Mouse (Mus musculus) heart, adult 2 months (tissue): ENCODE data around the gene Pex6. TPM values are rescaled to one million over a fixed set of nuclear protein-coding genes. Genes with fewer than 3 reads are reported as not detected.
A peak's percentile ranks its signal among the peaks of the same experiment; 100 is the strongest.

Experiments used
- DNase-seq, 2 experiments: peaks; one replicate each; pipeline ENCODE4 v3.0.0; 2021
- H3K27ac ChIP-seq: fragments of 200-600 bp; 2 replicates; pipeline ENCODE4 v1.8.1; 2022
- H3K27me3 ChIP-seq: fragments of 200-500 bp; 2 replicates; pipeline ENCODE4 v1.6.1; 2012; ENCODE audit warnings: mild to moderate bottlenecking, low read length, inconsistent platforms, mixed read lengths; ENCODE audit not compliant: control insufficient read depth, insufficient read depth
- H3K36me3 ChIP-seq: fragments of 200-500 bp; 2 replicates; pipeline ENCODE4 v1.6.1; 2012; ENCODE audit warnings: low read length, inconsistent platforms; ENCODE audit not compliant: control insufficient read depth, insufficient read depth
- H3K4me1 ChIP-seq: fragments of 200-500 bp; 2 replicates; pipeline ENCODE4 v1.6.1; 2011; ENCODE audit warnings: low read length; ENCODE audit not compliant: control insufficient read depth, insufficient read depth
- H3K4me3 ChIP-seq: fragments of 200-600 bp; 2 replicates; pipeline ENCODE4 v1.8.1; 2022
- H3K79me2 ChIP-seq: fragments of 200-500 bp; replicated peaks from 2 replicates; pipeline ENCODE4 v1.6.1; 2012; ENCODE audit warnings: mild to moderate bottlenecking, inconsistent platforms, low read length, moderate library complexity, mixed read lengths; ENCODE audit not compliant: control insufficient read depth, insufficient read depth
- H3K9ac ChIP-seq: fragments of 200-500 bp; 2 replicates; pipeline ENCODE4 v1.6.1; 2012; ENCODE audit warnings: low read depth, mild to moderate bottlenecking, control low read depth, inconsistent platforms, low read length, mixed read lengths
- CTCF ChIP-seq: fragments of 200-600 bp; IDR thresholded peaks from 2 replicates; pipeline ENCODE4 v1.8.1; 2022; ENCODE audit warnings: antibody characterized with exemption, mild to moderate bottlenecking, moderate library complexity
- EP300 ChIP-seq: fragments of 200-500 bp; IDR thresholded peaks from 2 replicates; pipeline ENCODE4 v1.6.1; 2011; ENCODE audit warnings: low read depth, low read length, control low read depth; ENCODE audit not compliant: insufficient read depth
- POLR2A ChIP-seq: fragments of 200-500 bp; IDR thresholded peaks from 2 replicates; pipeline ENCODE4 v1.6.1; 2011; ENCODE audit warnings: mild to moderate bottlenecking, low read depth, low read length, control low read depth; ENCODE audit not compliant: insufficient read depth
- WGBS: fragments of 180-500 bp; shearing (Covaris S2); methylation state at CpG from one replicate; pipeline ENCODE4 v1.1.7; 2018; 5-methylcytosine and 5-hydroxymethylcytosine counted together
- intact Hi-C: fragments of 180-260 bp; cut with DNase I; formaldehyde crosslinking; loops from one replicate; pipeline ENCODE4 v1.15.1; 2025
- long read RNA-seq: library from polyadenylated mRNA; stranded (forward); transcript quantifications from one replicate; pipeline ENCODE4 v2.0.0, GENCODE M21; 2021
- polyA plus RNA-seq: library from polyadenylated mRNA; depleted of rRNA; stranded (reverse); fragments of >200 nt; gene quantifications from 2 replicates; pipeline ENCODE4 v1.2.3, GENCODE M21; 2012; rRNA removed
- total RNA-seq, 2 experiments: library from RNA; stranded (reverse); gene quantifications; 2 replicates each; pipeline ENCODE4 v1.2.3; 2021

The Pex6 gene
- total RNA-seq (10 to 100 TPM; 33.4 to 36.5 TPM), polyA plus RNA-seq (33.7 and 34.1 TPM in 2 replicates)
- long read RNA-seq, transcript Pex6-201 (17 exons, 3,200 nt): major isoform, 67 of 78 reads
- long read RNA-seq, partial matches to known transcripts: 2 of 78 reads
- long read RNA-seq, other reads (novel, unspliced or antisense): 8 of 78 reads

DNA sequence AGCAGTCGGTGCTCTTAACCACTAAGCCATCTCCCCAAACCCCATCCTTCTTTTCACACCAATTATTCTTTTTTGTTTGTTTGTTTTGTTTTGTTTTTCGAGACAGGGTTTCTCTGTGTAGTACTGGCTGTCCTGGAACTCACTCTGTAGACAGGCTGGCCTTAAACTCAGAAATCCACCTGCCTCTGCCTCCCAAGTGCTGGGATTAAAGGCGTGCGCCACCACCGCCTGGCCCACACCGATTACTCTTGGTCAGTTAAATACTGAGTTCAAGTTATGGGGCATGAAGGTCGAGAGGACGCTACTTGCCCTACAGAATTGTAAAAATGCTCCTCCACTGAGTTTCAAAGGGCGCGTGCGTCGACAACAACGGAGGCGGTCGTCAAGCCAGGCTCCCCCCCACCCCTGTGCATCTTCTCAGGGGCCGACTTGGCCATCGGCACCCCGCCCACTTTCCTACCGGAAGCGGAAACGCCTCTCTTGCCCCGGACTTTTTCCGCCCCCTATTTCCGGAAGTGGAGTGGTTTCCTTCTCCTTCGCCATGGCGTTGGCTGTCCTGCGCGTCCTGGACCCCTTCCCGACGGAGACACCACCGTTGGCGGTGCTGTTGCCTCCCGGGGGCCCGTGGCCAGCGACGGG, at the start of gene Pex6:
Gene Pex6 (plus strand): TSS at position 505 of the 639 bp plus-strand sequence.
- intact Hi-C loops: loop anchor here (2.0 to 5.0 kb wide), 3 partner anchors 41 to 159 kb away; partner anchors contain the start of gene Cnpy3
- H3K4me3 ChIP-seq: peak within 1 kb of the TSS; percentile 75
- H3K27ac ChIP-seq: peak within 1 kb of the TSS; percentile 86
- peak within 1 kb of the TSS; percentile 98 for H3K9ac ChIP-seq
- peaks cover 3% of the 10 kb centered on the region for H3K4me1 ChIP-seq
- TF ChIP-seq CTCF (no peak), EP300 (0 out of 2 replicates have a peak, but pooled peaks have one; percentile 57), POLR2A (peak; percentile 89)
- peak; percentile 93 to 94 for DNase-seq
- no peaks in the 10 kb centered on the region for H3K27me3 ChIP-seq
- 7% methylated on average over 28 of the region's 36 CpGs for WGBS
- H3K79me2 ChIP-seq: peaks cover 2% of the 10 kb centered on the region; the same call in 1 of the 2 replicates
- 0 out of 2 replicates have a peak, but pooled peaks cover 2% of the 10 kb centered on the region for H3K36me3 ChIP-seq

DNA sequence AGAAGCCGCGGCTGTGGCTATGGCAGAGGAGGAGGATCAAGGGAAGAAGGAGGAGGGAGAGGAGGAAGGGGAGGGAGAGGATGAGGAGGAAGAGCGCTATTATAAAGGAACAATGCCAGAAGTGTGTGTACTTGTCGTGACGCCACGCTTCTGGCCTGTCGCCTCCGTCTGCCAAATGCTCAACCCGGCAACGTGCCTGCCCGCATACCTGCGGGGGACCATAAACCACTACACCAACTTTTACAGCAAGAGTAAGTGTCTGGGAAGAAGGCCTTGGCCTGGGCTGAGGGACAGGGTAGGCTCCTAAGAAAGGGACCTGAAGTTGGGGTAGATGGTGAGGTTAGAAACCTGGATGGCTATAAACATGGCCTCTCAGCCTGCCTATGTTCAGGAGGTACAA, 49.3 kb upstream of the Pex6 start:
- no peaks in the 10 kb centered on the region for H3K36me3 ChIP-seq
- DNase-seq: no peak
- intact Hi-C loops: loop anchor here (2.0 kb wide), 1 partner anchor 17 kb away; the partner anchor contains the start of gene Mea1
- 76% methylated on average over 12 of the region's 12 CpGs for WGBS
- no peak overlapping the region for H3K4me3 ChIP-seq
- no peak overlapping the region for H3K9ac ChIP-seq
- no peaks in the 10 kb centered on the region for H3K4me1 ChIP-seq
- H3K79me2 ChIP-seq: no peaks in the 10 kb centered on the region
- no peaks in the 10 kb centered on the region for H3K27me3 ChIP-seq
- no peak for TF ChIP-seq EP300
- no peak for TF ChIP-seq CTCF
- TF ChIP-seq POLR2A: no peak
- peak overlapping the region; percentile 54 for H3K27ac ChIP-seq

DNA sequence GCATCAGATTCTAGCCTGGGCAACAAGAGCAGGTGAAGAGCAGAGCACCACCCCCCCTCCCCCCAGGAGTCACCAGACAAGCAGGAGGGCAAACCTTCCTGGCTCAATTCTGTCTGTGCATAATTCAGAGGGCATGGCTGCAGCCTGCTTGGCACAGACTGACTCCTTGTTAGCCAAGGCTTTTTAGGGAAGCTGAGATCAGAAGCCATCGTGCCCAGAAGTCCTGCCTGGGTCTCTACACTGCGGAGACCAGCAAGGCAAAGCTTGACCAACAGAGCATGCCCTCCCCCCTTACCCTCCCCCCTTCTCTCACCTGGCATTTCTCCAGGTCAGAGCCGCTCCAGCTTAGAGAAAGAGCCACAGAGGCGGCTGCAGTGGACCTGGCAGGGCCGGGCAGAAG, 48.5 kb upstream of the Pex6 start:
- no peaks in the 10 kb centered on the region for H3K36me3 ChIP-seq
- H3K4me1 ChIP-seq: no peaks in the 10 kb centered on the region
- TF ChIP-seq CTCF (no peak), EP300 (peak; percentile 78)
- intact Hi-C loops: loop anchor here (2.0 kb wide), 1 partner anchor 16 kb away; the partner anchor contains the start of gene Mea1
- H3K27me3 ChIP-seq: no peaks in the 10 kb centered on the region
- peak in 1 of 2 experiments; percentile 67 for DNase-seq
- no peaks in the 10 kb centered on the region for H3K79me2 ChIP-seq
- 62% methylated on average over 5 of the region's 5 CpGs for WGBS
- H3K27ac ChIP-seq: peak overlapping the region; percentile 54
- H3K9ac ChIP-seq: no peak overlapping the region
- H3K4me3 ChIP-seq: no peak overlapping the region

DNA sequence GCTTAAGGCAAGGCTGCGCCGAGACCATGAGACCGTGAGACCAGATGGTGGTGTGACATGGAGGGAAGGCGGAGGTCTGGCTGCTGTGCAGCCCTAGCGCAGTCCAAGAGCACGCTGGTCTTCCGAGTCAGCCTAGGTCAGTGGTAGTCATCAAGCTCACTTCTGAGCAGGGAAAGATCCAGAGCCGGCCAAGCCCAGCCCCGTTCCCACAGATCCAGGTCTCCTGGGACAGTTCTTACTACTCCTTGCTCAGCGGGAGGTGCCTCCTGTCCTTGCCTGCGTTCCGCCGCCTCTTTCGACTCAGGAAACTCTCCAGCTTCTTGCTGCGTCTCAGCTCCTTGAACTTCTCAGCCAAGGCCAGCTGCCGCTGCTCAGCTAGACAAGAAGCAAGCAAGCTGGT, 43.6 kb upstream of the Pex6 start:
- Histone ChIP-seq H3K27ac (peak overlapping the region; percentile 16; the same call in 1 of the 2 replicates), H3K9ac (peak overlapping the region; percentile 24; the same call in 1 of the 2 replicates), H3K27me3 (no peaks in the 10 kb centered on the region), H3K4me1 (no peaks in the 10 kb centered on the region), H3K4me3 (no peak overlapping the region), H3K36me3 (no peaks in the 10 kb centered on the region), H3K79me2 (no peaks in the 10 kb centered on the region; the same call in 1 of the 2 replicates)
- peak in 1 of 2 experiments; percentile 58 for DNase-seq
- intact Hi-C loops: no loop called here
- TF ChIP-seq CTCF (no peak), EP300 (no peak), POLR2A (no peak)
- WGBS: 64% methylated on average over 16 of the region's 16 CpGs

DNA sequence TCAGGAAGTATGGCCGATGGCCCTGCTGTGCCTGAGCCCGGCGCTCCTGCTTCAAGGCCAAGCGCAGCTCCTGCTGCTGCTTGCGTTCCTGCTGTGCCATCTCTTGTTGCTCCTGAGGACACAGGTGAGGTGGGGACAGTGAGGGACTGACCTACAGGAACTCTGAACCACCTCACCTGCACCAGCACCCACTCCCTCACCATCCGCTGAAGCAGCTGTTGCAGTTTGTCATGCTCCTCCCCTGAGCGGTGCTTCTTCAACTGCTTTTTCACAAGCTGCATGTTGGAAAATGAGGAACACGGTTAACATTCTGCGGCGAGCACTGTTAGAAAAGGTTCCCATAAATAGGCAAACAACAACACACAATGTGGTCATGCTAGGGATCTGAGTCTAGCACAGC, 41.4 kb upstream of the Pex6 start:
- intact Hi-C loops: no loop called here
- H3K4me1 ChIP-seq: peaks cover 1% of the 10 kb centered on the region; the same call in 1 of the 2 replicates
- no peak for DNase-seq
- H3K36me3 ChIP-seq: no peaks in the 10 kb centered on the region
- H3K27me3 ChIP-seq: no peaks in the 10 kb centered on the region
- H3K4me3 ChIP-seq: no peak overlapping the region
- H3K9ac ChIP-seq: no peak overlapping the region
- H3K79me2 ChIP-seq: no peaks in the 10 kb centered on the region; the same call in 1 of the 2 replicates
- TF ChIP-seq EP300 (no peak), CTCF (no peak), POLR2A (no peak)
- no peak overlapping the region for H3K27ac ChIP-seq
- 96% methylated on average over 10 of the region's 10 CpGs for WGBS
